Mouse (Mus musculus) myocyte (in vitro differentiated cells): Measurements from ENCODE around the gene Pparg.

ENCODE experiments used
- CEBPB ChIP-seq: IDR thresholded peaks from 2 replicates; pipeline ENCODE4 v1.6.1; 2011; ENCODE audit warnings: mild to moderate bottlenecking, moderate library complexity; ENCODE audit not compliant: poor library complexity, insufficient read depth, severe bottlenecking
- E2F4 ChIP-seq: IDR thresholded peaks from one replicate; pipeline ENCODE4 v1.6.1; 2011; ENCODE audit warnings: mild to moderate bottlenecking, control low read depth, moderate library complexity; ENCODE audit not compliant: insufficient read depth
- MAX ChIP-seq: IDR thresholded peaks from one replicate; pipeline ENCODE4 v1.6.1; 2011; ENCODE audit warnings: low read depth, mild to moderate bottlenecking, control low read depth
- MYOD1 ChIP-seq, 3 experiments: IDR thresholded peaks; one replicate each; pipeline ENCODE4 v1.6.1; 2011; ENCODE audit warnings: control low read depth in 2 of 3, low read depth in 2 of 3, mild to moderate bottlenecking in 2 of 3, moderate library complexity in 1 of 3; ENCODE audit not compliant: insufficient read length in 2 of 3, control insufficient read depth in 1 of 3
- MYOG ChIP-seq, 3 experiments: IDR thresholded peaks; one replicate each; pipeline ENCODE4 v1.6.1; 2011; ENCODE audit warnings: control low read depth in 2 of 3, low read depth in 2 of 3, mild to moderate bottlenecking in 2 of 3; ENCODE audit not compliant: insufficient read length in 2 of 3, control insufficient read depth in 1 of 3, insufficient read depth in 1 of 3
- POLR2A ChIP-seq: IDR thresholded peaks from one replicate; pipeline ENCODE4 v1.6.1; 2011; ENCODE audit warnings: low read depth, mild to moderate bottlenecking, control low read depth, moderate library complexity; ENCODE audit not compliant: insufficient read length
- POLR2AphosphoS2 ChIP-seq: IDR thresholded peaks from one replicate; pipeline ENCODE4 v1.6.1; 2011; ENCODE audit warnings: low read depth, control low read depth; ENCODE audit not compliant: insufficient read length
- REST ChIP-seq: IDR thresholded peaks from one replicate; pipeline ENCODE4 v1.6.1; 2011; ENCODE audit warnings: mild to moderate bottlenecking, control low read depth, moderate library complexity; ENCODE audit not compliant: insufficient read depth, insufficient read length
- SRF ChIP-seq: IDR thresholded peaks from one replicate; pipeline ENCODE4 v1.6.1; 2011; ENCODE audit warnings: low read depth; ENCODE audit not compliant: control insufficient read depth, insufficient read length

DNA sequence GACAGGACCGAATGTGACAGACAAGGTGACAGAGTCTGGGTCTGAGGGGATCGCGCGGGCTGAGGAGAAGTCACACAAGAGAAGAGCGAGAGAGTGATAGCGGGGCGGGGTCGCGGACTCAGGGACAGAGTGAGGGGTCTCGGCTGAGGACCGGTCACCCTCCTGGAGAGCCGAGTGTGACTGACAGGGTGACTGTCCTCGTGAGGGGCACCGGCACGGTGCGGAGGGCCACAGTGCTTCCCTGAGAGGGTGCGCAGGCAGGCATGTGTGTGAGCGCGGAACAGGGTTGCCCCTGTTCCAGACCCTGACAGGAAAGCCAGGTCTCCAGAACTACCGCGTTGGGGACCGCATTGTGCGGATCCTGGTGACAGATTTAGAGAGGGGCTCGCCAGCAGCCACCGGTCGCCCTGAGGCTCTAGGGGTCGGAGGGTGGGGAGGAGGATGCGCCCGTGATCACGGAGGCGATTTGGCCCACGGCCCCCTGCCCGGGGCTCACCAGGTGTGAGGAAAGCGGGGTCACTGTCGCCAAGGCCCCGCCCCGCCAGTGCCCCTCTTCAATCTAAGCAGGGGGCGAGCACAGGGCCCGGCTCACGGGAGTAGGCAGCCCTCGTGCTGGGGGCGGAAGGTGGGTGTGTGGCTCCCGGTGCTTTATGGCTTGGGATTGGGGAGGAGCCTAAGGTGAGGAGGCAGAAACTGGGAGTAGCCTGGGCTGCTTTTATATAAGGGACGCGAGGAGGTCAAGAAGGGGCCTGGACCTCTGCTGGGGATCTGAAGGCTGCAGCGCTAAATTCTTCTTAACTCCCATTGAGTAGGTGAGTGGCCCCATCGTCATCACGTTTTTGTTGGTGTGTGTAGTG, 1.1 kb downstream of the Pparg start:
- TF ChIP-seq POLR2A (no peak), REST (no peak), POLR2AphosphoS2 (no peak), E2F4 (no peak), CEBPB (no peak), MAX (no peak), MYOG (IDR thresholded peaks at IDR 0.05; ENCODE audit: control insufficient read depth in 1 of 3, insufficient read depth in 1 of 3, insufficient read length in 2 of 3, low read depth in 2 of 3) (no peak), SRF (no peak), MYOD1 (IDR thresholded peaks at IDR 0.05; ENCODE audit: control insufficient read depth in 1 of 3, insufficient read length in 2 of 3, low read depth in 2 of 3) (no peak)
